Mouse (Mus musculus) layer of hippocampus, adult 8-10 months (tissue): Measurements from ENCODE around the gene Morc2b. TPM values are rescaled to one million over a fixed set of nuclear protein-coding genes. Genes with fewer than 3 reads are reported as not detected.
"Not testable (repeated sequence)": the region's sequence is repeated elsewhere in the genome, so short reads cannot be mapped to it uniquely, and the experiment has no call there.

Source experiments
- DNase-seq, 2 experiments: peaks; one replicate each; pipeline ENCODE4 v3.0.0; 2022; ENCODE audit warnings: low spot score in 2 of 2
- total RNA-seq, 4 experiments: library from RNA; stranded (reverse); gene quantifications; 2 replicates each; pipeline ENCODE4 v1.2.4; 2022

Morc2b gene
- total RNA-seq = 1 to 10 TPM; 3.4 to 5.9 (median 4.4) TPM

DNA sequence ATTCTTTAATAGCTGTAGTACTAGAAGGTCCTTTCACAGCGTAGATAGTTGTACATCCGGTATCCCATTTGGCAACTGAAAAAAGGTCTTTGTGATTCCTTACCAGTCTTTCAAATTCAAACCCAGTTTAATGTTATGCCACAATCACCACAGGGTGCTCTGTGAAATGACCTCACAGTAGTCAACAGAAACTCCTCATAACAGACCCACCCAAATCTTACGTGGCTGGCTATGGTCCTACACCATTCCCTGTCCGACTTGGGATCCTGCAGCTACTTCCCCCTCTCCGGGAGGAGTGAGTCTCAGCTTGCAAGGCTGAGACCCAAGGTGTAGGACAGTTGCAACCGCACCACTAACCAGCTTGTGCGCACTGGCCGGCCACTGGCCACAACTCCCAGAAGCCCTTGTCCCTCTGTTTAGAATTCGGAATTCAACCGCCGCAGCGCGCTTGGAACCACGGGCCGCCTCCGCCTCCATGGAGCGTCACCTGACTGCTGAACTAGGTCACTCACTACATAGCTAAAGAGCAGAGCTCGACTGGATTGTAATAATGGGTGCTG is at the start of gene Morc2b:
Gene Morc2b, minus strand, starts transcription at position 423 of the 560 bp plus-strand sequence.
- no peak for DNase-seq

DNA sequence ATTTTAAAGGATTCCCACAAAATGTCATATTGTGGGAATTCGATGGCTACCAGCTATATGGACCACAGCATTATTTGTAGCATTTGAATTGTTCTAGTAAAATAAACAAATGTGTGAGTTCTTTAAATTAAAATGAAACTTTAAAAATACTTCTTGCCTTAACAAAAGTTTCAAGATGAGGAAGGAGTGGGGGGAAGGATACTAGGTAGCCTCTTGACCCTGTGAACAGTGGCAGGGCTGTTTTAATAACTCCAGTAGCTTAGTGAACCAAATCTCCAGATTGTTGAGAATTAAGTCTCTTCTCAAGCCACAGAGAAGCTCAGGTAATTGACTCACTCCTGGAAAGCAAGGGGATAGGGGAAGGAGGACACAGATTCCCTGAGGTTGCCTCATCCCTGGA is 28.7 kb upstream of the Morc2b start, which contains the start of gene Olfr55:
Gene Olfr55, plus strand, starts transcription at position 301 of the 400 bp plus-strand sequence.
- not testable (repeated sequence) for DNase-seq

DNA sequence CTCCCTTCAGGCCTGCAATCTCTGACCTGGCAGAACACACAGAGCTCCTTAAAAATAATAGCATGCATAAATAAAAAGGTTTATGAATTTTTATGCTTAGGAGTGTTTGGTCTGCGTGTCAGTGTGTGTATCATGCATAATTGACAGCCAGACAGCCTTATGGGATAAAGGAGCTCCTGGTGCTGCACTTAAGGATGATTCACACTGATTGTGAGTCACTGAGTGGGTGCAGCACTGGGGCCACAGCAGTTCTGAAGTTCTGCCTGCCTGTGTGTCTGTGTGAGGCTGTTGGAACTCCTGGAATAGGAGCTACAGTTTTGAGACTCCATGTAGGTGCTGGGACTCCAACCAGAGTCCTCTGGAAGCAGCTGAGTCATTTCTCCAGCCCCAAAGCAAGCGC is 13.2 kb downstream of the Morc2b start:
- DNase-seq = no peak

DNA sequence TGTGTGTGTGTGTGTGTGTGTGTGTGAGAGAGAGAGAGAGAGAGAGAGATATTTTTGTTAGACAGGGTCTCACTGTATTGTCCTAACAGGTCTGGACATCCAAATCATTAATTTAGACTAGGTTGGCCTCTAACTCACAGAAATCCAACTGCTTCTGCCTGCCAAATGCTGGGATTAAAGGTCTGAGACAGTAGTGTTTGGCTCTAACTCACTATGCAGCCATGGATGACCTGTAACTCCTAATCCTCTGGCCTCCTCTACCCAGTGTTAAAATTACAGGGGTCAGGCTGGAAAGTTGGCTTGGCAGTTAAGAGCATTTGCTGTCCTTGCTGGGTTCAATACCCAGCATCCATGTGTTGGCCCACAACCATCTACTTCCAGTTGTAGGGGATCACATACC is 14.9 kb downstream of the Morc2b start:
- no peak for DNase-seq

DNA sequence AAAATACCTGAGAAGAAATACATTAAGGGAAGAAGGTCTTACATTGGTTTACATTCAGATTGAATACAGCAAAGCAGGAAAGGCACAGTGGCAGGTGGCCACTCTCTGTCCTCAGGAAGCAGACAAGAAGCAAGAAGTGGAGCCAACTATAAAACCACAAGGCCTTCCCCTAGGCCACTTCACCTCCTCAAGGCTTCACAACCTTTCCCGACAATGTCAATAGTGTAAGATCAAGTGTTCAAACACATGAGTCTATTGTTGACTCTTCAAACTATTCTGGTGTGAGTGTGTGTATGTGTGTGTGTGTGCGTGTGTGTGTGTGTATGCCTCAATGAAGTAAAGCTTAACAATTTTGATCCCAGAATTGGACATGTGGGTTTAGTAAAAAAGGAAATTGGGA is 42.1 kb downstream of the Morc2b start:
- DNase-seq = no peak

DNA sequence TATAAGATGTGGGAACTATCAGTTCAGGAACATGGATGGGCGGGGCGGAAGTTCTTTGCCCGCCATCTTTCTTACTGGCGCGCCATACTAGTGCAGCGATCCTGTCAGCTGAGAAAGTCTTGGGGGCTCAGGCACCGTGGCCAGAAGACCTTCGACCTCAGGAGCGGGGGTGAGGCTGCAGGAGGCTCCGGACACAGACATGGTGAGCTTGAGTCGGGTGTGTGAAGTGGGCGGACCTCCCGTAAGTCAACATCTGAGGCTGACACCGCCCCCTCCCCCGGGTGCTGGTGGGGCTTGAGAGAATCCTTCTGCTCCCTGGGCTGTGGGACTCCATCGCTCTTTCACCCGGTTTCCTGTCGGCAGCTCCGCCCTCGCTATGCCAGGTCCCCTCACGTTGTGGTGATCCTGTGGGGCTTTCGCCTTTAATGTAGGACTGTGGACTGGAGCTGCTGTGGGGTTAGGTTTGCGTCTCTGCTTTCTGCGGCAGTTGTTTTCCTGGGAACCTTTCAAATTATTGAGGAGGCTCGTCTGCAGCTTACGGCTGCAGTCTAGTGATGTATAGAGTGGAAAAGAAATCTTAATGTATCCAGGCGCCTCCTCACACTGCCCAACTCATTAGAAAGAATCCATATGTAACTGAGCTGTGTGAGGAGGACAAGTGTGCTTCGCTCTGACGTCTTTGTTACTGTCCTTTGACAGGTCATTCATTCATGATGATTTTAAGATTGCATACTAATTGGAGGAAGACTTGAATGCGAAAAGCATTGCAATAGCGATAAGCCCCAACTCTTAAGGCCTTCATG is 46.9 kb downstream of the Morc2b start:
- peak; percentile 71 to 84 for DNase-seq

DNA sequence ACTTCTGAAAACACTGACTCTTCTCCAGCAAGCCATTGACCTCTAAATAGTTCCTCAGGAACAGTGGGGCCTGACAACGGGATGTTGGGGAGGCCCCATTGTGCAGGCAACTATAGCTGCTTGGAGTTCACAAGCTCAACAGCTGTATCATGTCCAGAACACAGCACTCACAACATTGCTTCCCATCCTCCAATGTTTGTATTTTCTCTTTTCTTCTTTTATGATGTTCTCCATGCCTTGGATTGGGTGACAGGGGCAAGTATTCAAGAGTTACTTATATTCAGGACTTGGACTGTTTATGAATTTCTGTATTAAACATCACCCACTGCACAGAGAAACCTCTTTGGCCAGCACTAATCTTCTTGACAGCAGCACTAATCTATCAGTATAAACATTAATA is 47.9 kb downstream of the Morc2b start:
- no peak for DNase-seq

DNA sequence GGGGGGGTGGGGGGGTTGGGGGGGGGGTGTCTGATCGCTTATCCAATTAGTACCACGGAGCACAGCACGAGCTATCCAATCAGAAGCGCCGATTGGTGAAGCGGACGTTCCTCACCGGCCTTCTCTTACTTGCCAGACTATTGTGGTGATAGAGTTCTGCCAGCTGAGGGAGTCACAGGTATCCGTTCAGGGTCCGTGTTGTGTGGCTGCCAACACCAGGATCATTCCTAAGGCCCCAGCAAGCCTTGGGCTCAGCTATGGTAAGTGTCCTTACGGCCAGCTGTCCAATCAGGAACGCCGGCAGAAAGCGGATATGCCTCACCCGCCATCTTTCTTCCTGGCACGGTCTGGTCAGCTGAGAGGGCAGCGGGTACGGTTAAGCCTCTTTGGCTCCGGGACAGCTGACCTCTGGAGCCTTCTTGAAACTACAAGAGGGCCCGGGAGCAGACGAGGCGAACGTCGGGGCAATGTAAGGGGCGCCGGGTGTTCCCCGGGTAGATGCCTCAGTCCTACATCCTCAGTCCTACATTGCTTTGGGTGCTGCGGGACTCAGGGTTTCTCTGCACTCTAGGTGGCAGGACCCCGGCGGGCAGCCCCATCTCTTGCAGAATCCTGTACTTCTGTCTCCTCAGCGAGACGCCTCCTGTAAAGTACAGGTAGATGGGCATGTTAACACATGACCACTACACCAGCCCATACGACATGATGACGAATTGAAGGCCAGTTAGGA is 50.1 kb downstream of the Morc2b start, which contains the start of gene Zfp563:
Gene Zfp563, plus strand, starts transcription at position 91 of the 730 bp plus-strand sequence.
- DNase-seq = peak; percentile 91 to 95

DNA sequence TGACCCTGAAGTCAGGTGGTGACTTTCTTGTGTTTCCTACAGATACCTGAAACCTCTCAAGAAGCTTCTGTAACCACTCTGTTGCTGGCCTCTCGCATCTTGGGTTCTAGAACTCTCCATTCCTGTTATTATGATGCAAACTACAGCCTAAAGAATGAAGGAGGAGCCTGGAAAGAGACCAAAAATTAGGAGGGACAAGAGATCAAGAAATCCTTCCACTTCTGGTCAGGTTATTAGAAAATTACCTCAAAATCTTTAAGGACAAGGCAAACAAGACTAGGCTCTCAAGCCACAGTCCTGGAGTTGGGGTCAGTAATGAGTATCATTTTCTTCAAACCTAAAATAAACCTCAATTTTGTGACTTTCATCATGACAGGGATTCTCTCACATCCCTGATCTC is 71.5 kb downstream of the Morc2b start, which contains the start of gene 4921501E09Rik:
Gene 4921501E09Rik, minus strand, starts transcription at position 101 of the 400 bp plus-strand sequence.
- DNase-seq = no peak

Other genes with a start within 250 kb of the Morc2b start
- 10 to 100 TPM in 3 of 4 experiments, 1 to 10 TPM in 1; 7.9 to 12.4 (median 11.4) TPM for gene Zfp870, start 248.0 kb downstream of the Morc2b start, total RNA-seq
- 1 to 10 TPM; 5.2 to 8.0 (median 6.4) TPM for gene Cyp4f14, start 222.3 kb downstream of the Morc2b start, total RNA-seq
- gene Cyp4f13, start 192.3 kb downstream of the Morc2b start, total RNA-seq = 10 to 100 TPM; 29.2 to 42.1 (median 33.4) TPM
- gene Zfp472, start 173.9 kb downstream of the Morc2b start, total RNA-seq = 1 to 10 TPM; 4.6 to 6.2 (median 5.2) TPM
- 10 to 100 TPM; 16.1 to 19.9 (median 18.1) TPM for gene Zfp952, start 146.6 kb downstream of the Morc2b start, total RNA-seq
- 10 to 100 TPM; 17.6 to 24.6 (median 18.5) TPM for gene Zfp763, start 106.3 kb downstream of the Morc2b start, total RNA-seq
- gene 4921501E09Rik, start 71.6 kb downstream of the Morc2b start, total RNA-seq = under 1 TPM in 1 of 4 experiments, not detected in 3; 0.16 TPM
- gene Zfp563, start 50.4 kb downstream of the Morc2b start, total RNA-seq = 10 to 100 TPM; 15.7 to 24.7 (median 20.8) TPM
- gene Olfr55, start 28.8 kb upstream of the Morc2b start, total RNA-seq = under 1 TPM in 1 of 4 experiments, not detected in 3; 0.36 TPM
- not detected for gene Olfr239, start 51.6 kb upstream of the Morc2b start, total RNA-seq
- gene Olfr1564, start 82.0 kb upstream of the Morc2b start, total RNA-seq = 1 to 10 TPM in 3 of 4 experiments, under 1 TPM in 1; 0.75 to 1.5 (median 1.2) TPM
- gene Zfp955a, start 115.5 kb upstream of the Morc2b start, total RNA-seq = 10 to 100 TPM; 12.7 to 13.8 (median 13.3) TPM
- gene Olfr63, start 125.0 kb upstream of the Morc2b start, total RNA-seq = not detected
- gene Zfp955b, start 149.9 kb upstream of the Morc2b start, total RNA-seq = 10 to 100 TPM; 25.4 to 38.6 (median 31.1) TPM
- gene Zfp81, start 219.2 kb upstream of the Morc2b start, total RNA-seq = 10 to 100 TPM; 17.0 to 21.7 (median 18.9) TPM